Mouse (Mus musculus): ENCODE measurements around the gene Trim7.
"Not testable (repeated sequence)": the region's sequence is repeated elsewhere in the genome, so short reads cannot be mapped to it uniquely, and the experiment has no call there.

Gene Trim7

GRCm38 (mm10) chr11:48825979-48826751 lies at the start of gene Trim7, which contains the start of gene Gm12184:
Trim7 (plus strand) TSS chr11:48826140.
Gm12184 (minus strand) TSS chr11:48826655.
- in situ Hi-C loops (cut with MboI, MseI) = loop anchor here (25.0 kb wide), 1 partner anchor 886 kb away; the partner anchor contains the start of gene Cnot6

GRCm38 (mm10) chr11:48776664-48777063 lies 49.3 kb upstream of the Trim7 start:
- in situ Hi-C loops (cut with MboI, MseI) = no loop called here

GRCm38 (mm10) chr11:48777303-48777702 lies 48.6 kb upstream of the Trim7 start:
- in situ Hi-C loops (cut with MboI, MseI) = no loop called here

- in situ Hi-C loops (cut with MboI, MseI) = no loop called here
Measured at GRCm38 (mm10) chr11:48779450-48779849, 46.5 kb upstream of the Trim7 start.

GRCm38 (mm10) chr11:48782243-48782642 lies 43.7 kb upstream of the Trim7 start:
- in situ Hi-C loops (cut with MboI, MseI) = no loop called here

GRCm38 (mm10) chr11:48787455-48788211 lies 38.3 kb upstream of the Trim7 start:
- in situ Hi-C loops (cut with MboI, MseI) = loop anchor here (5.0 kb wide), 2 partner anchors 70 to 330 kb away; no protein-coding TSS in a partner anchor

- in situ Hi-C loops (cut with MboI, MseI) = loop anchor here (5.0 kb wide), 2 partner anchors 69 to 329 kb away; no protein-coding TSS in a partner anchor
Measured at GRCm38 (mm10) chr11:48788311-48789089, 37.4 kb upstream of the Trim7 start.

- in situ Hi-C loops (cut with MboI, MseI) = loop anchor here (5.0 kb wide), 2 partner anchors 68 to 328 kb away; no protein-coding TSS in a partner anchor
Measured at GRCm38 (mm10) chr11:48789215-48789614, 36.7 kb upstream of the Trim7 start.

GRCm38 (mm10) chr11:48789973-48790823 lies 35.7 kb upstream of the Trim7 start:
- in situ Hi-C loops (cut with MboI, MseI) = loop anchor here (5.0 kb wide), 2 partner anchors 67 to 327 kb away; no protein-coding TSS in a partner anchor

GRCm38 (mm10) chr11:48790946-48791345 lies 35.0 kb upstream of the Trim7 start:
- in situ Hi-C loops (cut with MboI, MseI) = no loop called here

- in situ Hi-C loops (cut with MboI, MseI) = not testable (repeated sequence)
Measured at GRCm38 (mm10) chr11:48791894-48792293, 34.0 kb upstream of the Trim7 start.

GRCm38 (mm10) chr11:48793184-48793583 lies 32.8 kb upstream of the Trim7 start:
- in situ Hi-C loops (cut with MboI, MseI) = no loop called here

GRCm38 (mm10) chr11:48795221-48795620 lies 30.7 kb upstream of the Trim7 start:
- in situ Hi-C loops (cut with MboI, MseI) = no loop called here

- in situ Hi-C loops (cut with MboI, MseI) = no loop called here
Measured at GRCm38 (mm10) chr11:48796290-48796689, 29.6 kb upstream of the Trim7 start.

- in situ Hi-C loops (cut with MboI, MseI) = no loop called here
Measured at GRCm38 (mm10) chr11:48797287-48797686, 28.7 kb upstream of the Trim7 start.

GRCm38 (mm10) chr11:48798308-48798707 lies 27.6 kb upstream of the Trim7 start:
- in situ Hi-C loops (cut with MboI, MseI) = no loop called here

GRCm38 (mm10) chr11:48798984-48799920 lies 26.7 kb upstream of the Trim7 start:
- in situ Hi-C loops (cut with MboI, MseI) = no loop called here

GRCm38 (mm10) chr11:48799921-48800701 lies 25.8 kb upstream of the Trim7 start, which contains the start of gene Rack1:
Rack1 (plus strand) TSS chr11:48800332.
- in situ Hi-C loops (cut with MboI, MseI) = loop anchor here (10.0 kb wide), 1 partner anchor 295 kb away; no protein-coding TSS in a partner anchor

Measured in regulatory T cell (primary cell).